ENCODE assay signal across 12 mouse cellular contexts in the genomic region with DNA sequence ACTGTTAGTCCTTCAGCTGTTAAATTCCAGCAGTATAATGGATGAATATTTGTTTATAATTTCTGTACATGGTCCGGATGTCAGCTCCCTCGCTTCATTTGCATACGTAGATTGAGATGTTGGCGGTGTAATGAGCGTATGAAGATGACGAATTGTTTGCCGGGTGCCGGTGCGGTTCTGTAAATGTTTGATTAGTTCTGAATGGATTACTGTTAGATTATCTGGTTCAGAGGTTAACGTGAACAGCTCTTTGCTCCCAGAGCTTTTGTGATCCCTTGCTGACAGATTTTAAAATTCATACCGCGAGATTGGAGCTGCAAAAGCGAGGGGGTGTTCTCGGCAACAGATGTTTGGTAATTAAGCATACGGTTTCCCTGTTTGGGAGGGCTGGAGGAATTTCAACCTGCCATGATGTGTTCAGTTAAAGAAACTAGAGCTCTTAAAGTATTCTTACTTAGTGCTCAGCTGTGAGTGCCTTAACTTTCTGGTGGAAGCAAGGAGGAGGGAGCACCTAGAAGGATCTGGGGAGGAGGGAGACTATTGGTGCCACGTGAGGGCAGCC.
DNase-seq lines count a peak whose midpoint lies in the region; ATAC-seq lines count a peak whose summit lies in the region.
"Had no signal": no experiment of that assay in that cellular context is flagged by ENCODE, and none has a peak within 500 bp of the region (broad histone marks: within the 10 kb centered on the region; RNA-seq: fewer than 3 reads in every experiment).

No protein-coding gene starts in this region.

- no peaks in the 10 kb centered on the region for H3K36me3 ChIP-seq in kidney, embryonic 15.5 days
- H3K36me3 ChIP-seq: embryonic facial prominence, embryonic 13.5 days; limb, embryonic 12.5 days had no signal

- H3K27me3 ChIP-seq in kidney, embryonic 15.5 days, result peaks cover 47% of the 10 kb centered on the region

- no peak overlapping the region for H3K9ac ChIP-seq in kidney, embryonic 15.5 days
- H3K9ac ChIP-seq: embryonic facial prominence, embryonic 13.5 days; limb, embryonic 12.5 days had no signal

- no peak for ATAC-seq in kidney, embryonic 15.5 days (replicated peaks; ENCODE audit: low FRiP score)
- ATAC-seq in cerebellum, adult (ENCODE audit: insufficient number of reproducible peaks, low FRiP score, low TSS enrichment), result no peak
- ATAC-seq: intestine, embryonic 16.5 days had no signal

- WGBS in kidney, embryonic 15.5 days, result 62% methylated on average over 16 of the region's 16 CpGs

- no peak overlapping the region for H3K27ac ChIP-seq in kidney, embryonic 15.5 days
- H3K27ac ChIP-seq: embryonic facial prominence, embryonic 13.5 days; limb, embryonic 12.5 days had no signal

- no peak overlapping the region for H3K4me3 ChIP-seq in kidney, embryonic 15.5 days (replicated peaks)
- H3K4me3 ChIP-seq: embryonic facial prominence, embryonic 13.5 days; limb, embryonic 12.5 days had no signal

- H3K4me2 ChIP-seq in kidney, embryonic 15.5 days, result 0 out of 2 replicates have a peak overlapping the region, but pooled peaks have one; percentile 8
- H3K4me2 ChIP-seq: embryonic facial prominence, embryonic 13.5 days; limb, embryonic 12.5 days had no signal

- H3K4me1 ChIP-seq in kidney, embryonic 15.5 days, result peaks cover 30% of the 10 kb centered on the region

- H3K9me3 ChIP-seq in kidney, embryonic 15.5 days (replicated peaks), result no peaks in the 10 kb centered on the region
- H3K9me3 ChIP-seq: embryonic facial prominence, embryonic 13.5 days; limb, embryonic 12.5 days had no signal

- no peak for DNase-seq in kidney, adult 11 months
- peak; percentile 41 to 48 for DNase-seq in right cerebral cortex, adult 2 months (ENCODE audit: low spot score in 2 of 2)
- DNase-seq in right cerebral cortex, postnatal 14 days, result no peak
- DNase-seq in layer of hippocampus, postnatal 36 days, result peak; percentile 34 to 41
- no peak for DNase-seq in cerebellum, postnatal 25 days
- DNase-seq: cerebellum, postnatal 10 days; spleen, adult 18-20 months had no signal

Comparison
In these comparisons a context has a peak if more than half of its experiments do, and no peak if none do; other contexts are left out.
1. DNase-seq: peak in right cerebral cortex, adult 2 months (2 of 2) and layer of hippocampus, postnatal 36 days (2 of 2); none in kidney, adult 11 months (single experiment), right cerebral cortex, postnatal 14 days (single experiment) and cerebellum, postnatal 25 days (0 of 2).